Mouse (Mus musculus) lung, embryonic 16.5 days (tissue): ENCODE results near the gene Sbf1. TPM values are rescaled to one million over a fixed set of nuclear protein-coding genes. Genes with fewer than 3 reads are reported as not detected.

Experiments used
- ATAC-seq: fragments of 200-750 bp; cut with Nextera tagmentation; 2 replicates; pipeline ENCODE4 v1.8.0; 2017; ENCODE audit warnings: low read depth, mild to moderate bottlenecking, moderate library complexity
- H3K27ac ChIP-seq: fragments of 300-500 bp; sonication (generic); 2 replicates; pipeline ENCODE4 v1.5.1; 2014; ENCODE audit warnings: mild to moderate bottlenecking, control low read depth, low read length
- H3K27me3 ChIP-seq: fragments of 300-500 bp; sonication (generic); 2 replicates; pipeline ENCODE4 v1.6.1; 2014; ENCODE audit warnings: low read depth, low read length, mixed read lengths; ENCODE audit not compliant: control insufficient read depth, insufficient read depth
- H3K36me3 ChIP-seq: fragments of 300-500 bp; sonication (generic); 2 replicates; pipeline ENCODE4 v1.6.1; 2014; ENCODE audit warnings: low read length; ENCODE audit not compliant: control insufficient read depth, insufficient read depth
- H3K4me1 ChIP-seq: fragments of 300-500 bp; sonication (generic); replicated peaks from 2 replicates; pipeline ENCODE4 v1.6.1; 2014; ENCODE audit warnings: low read length, mixed read lengths; ENCODE audit not compliant: control insufficient read depth, insufficient read depth
- H3K4me2 ChIP-seq: fragments of 300-500 bp; sonication (generic); 2 replicates; pipeline ENCODE4 v1.6.1; 2014; ENCODE audit warnings: low read depth, low read length, control low read depth
- H3K4me3 ChIP-seq: fragments of 300-500 bp; sonication (generic); 2 replicates; pipeline ENCODE4 v1.5.1; 2014; ENCODE audit warnings: mild to moderate bottlenecking, low read length, control low read depth
- H3K9ac ChIP-seq: fragments of 300-500 bp; sonication (generic); 2 replicates; pipeline ENCODE4 v1.6.1; 2014; ENCODE audit warnings: low read length, control low read depth
- H3K9me3 ChIP-seq: fragments of 300-500 bp; sonication (generic); 2 replicates; pipeline ENCODE4 v1.6.1; 2016; ENCODE audit warnings: low read length; ENCODE audit not compliant: control insufficient read depth
- WGBS: fragments of 180-500 bp; shearing (Covaris S2); extraction: QIAGEN DNeasy Blood & Tissue Kit; methylation state at CpG from one replicate; pipeline ENCODE4 v1.1.7; 2014; 5-methylcytosine and 5-hydroxymethylcytosine counted together
- polyA plus RNA-seq: library from polyadenylated mRNA; unstranded; fragments of >200 nt; fragmentation: Nextera tagmentation; extraction: Ambion mirVana; gene quantifications from 2 replicates; pipeline ENCODE4 v1.2.1, GENCODE M21; 2015

Gene Sbf1
- polyA plus RNA-seq, 1 experiment from 2014 or later: 50.5 TPM

DNA sequence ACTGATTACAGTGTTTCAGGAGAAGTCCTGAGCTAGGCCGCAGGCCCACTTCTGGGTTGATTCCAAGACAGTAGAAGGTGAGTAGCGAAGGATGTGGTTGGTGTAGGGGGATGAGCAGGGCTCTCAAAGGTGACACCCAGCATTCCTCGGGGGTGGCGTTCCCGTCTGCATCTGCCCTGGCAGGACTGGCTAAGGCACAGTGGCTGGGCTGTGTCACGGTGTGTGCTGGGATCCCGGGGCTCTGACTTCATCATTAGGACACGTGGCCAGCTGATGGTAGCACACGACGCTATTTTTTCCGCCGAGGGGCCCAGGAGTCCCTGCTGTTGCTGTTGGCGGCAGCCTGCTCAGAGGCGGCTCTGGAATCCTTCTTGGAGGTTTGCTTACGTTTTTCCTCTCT, 36.2 kb upstream of the Sbf1 start:
- Histone ChIP-seq H3K4me1 (peaks cover 6% of the 10 kb centered on the region), H3K4me3 (no peak overlapping the region), H3K9ac (no peak overlapping the region), H3K9me3 (no peaks in the 10 kb centered on the region), H3K27ac (no peak overlapping the region), H3K36me3 (peaks cover 31% of the 10 kb centered on the region), H3K4me2 (no peak overlapping the region), H3K27me3 (no peaks in the 10 kb centered on the region)
- 83% methylated on average over 15 of the region's 15 CpGs for WGBS
- no peak for ATAC-seq

DNA sequence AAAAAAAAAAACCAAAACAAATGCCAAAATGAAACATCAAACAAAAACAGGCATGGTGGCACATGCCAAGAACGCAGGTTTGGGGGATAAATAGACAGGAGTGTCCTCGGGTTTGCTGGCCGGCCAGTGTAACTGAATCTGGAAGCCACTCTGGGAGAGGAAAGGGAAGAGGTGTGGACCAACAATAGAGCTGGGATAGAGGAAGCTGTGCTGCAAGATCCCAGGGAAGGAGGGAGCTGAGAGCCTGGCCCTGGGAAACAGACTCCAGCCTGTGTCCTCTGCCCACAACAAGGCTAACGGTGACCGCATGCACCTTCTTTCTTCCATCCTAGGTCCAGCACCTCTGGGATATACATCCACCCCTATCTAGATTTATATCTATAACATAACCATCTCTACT, 35.3 kb upstream of the Sbf1 start:
- no peak overlapping the region for H3K4me3 ChIP-seq
- H3K4me2 ChIP-seq: no peak overlapping the region
- H3K9me3 ChIP-seq: no peaks in the 10 kb centered on the region
- H3K4me1 ChIP-seq: peaks cover 6% of the 10 kb centered on the region
- H3K27ac ChIP-seq: no peak overlapping the region
- 70% methylated on average over 5 of the region's 5 CpGs for WGBS
- H3K9ac ChIP-seq: no peak overlapping the region
- H3K27me3 ChIP-seq: no peaks in the 10 kb centered on the region
- H3K36me3 ChIP-seq: peaks cover 31% of the 10 kb centered on the region
- no peak for ATAC-seq

DNA sequence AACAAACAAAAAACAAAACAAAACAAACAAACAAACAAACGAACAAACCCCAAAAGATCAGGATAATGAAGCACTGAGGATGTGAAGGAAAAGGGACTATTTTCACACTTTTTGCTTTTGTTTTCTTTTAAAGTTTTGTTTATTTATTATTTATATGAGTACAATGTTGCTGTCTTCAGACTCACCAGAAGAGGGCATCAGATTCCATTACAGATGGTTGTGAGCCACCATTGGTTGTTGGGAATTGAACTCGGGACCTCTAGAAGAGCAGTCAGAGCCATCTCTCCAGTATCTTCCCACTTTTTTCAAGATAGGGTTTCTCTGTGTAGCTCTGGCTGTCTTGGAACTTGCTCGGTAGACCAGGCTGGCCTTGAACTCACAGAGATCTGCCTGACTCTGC, 28.2 kb upstream of the Sbf1 start:
- Histone ChIP-seq H3K27ac (no peak overlapping the region), H3K27me3 (no peaks in the 10 kb centered on the region), H3K4me3 (no peak overlapping the region), H3K36me3 (no peaks in the 10 kb centered on the region), H3K4me2 (no peak overlapping the region), H3K4me1 (no peaks in the 10 kb centered on the region), H3K9ac (no peak overlapping the region), H3K9me3 (no peaks in the 10 kb centered on the region)
- WGBS: 74% methylated on average over 3 of the region's 3 CpGs
- ATAC-seq: no peak

DNA sequence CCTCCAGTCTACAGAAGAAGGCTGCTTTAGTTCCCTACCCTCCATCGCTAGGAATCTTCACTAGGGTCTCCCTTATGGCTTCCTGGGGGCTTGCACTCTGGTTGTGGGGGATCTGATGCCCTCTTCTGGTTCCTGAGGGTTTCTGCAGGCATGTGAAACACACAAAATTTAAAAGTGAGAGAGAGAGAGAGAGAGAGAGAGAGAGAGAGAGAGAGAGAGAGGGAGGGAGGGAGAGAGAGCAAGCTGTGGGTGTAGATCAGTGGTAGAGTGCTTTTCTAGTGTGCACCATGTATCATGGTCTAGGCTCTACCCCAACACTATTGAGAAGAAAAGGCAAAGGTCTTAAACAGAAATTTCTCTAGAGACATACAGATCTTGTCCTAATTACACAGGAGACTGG, 26.6 kb upstream of the Sbf1 start:
- Histone ChIP-seq H3K4me3 (no peak overlapping the region), H3K9me3 (no peaks in the 10 kb centered on the region), H3K27ac (no peak overlapping the region), H3K9ac (no peak overlapping the region), H3K4me1 (no peaks in the 10 kb centered on the region), H3K36me3 (no peaks in the 10 kb centered on the region), H3K27me3 (no peaks in the 10 kb centered on the region), H3K4me2 (no peak overlapping the region)
- WGBS: 45% methylated on average over 1 of the region's 1 CpGs
- no peak for ATAC-seq

DNA sequence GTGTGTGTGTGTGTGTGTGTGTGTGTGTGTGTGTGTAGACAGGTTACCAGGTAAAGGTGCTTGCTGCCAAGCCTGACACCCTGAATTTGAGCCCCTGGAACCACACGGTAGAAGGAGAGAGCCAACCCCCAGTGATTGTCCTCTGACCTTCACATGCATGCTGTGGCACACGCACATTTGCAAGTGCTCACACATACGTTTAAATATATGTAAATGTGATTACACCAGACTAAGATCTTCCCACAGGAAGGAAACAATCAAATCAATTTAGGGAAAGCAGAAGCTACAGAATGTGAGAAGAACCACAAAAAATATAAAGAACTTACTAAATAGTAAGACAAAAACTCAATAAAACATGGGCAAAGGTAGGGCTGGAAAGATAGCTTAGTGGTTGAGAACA, 25.0 kb upstream of the Sbf1 start:
- ATAC-seq: no peak
- Histone ChIP-seq H3K4me3 (no peak overlapping the region), H3K9ac (no peak overlapping the region), H3K36me3 (no peaks in the 10 kb centered on the region), H3K4me2 (no peak overlapping the region), H3K27me3 (no peaks in the 10 kb centered on the region), H3K4me1 (no peaks in the 10 kb centered on the region), H3K9me3 (no peaks in the 10 kb centered on the region), H3K27ac (no peak overlapping the region)
- WGBS: 72% methylated on average over 3 of the region's 3 CpGs

DNA sequence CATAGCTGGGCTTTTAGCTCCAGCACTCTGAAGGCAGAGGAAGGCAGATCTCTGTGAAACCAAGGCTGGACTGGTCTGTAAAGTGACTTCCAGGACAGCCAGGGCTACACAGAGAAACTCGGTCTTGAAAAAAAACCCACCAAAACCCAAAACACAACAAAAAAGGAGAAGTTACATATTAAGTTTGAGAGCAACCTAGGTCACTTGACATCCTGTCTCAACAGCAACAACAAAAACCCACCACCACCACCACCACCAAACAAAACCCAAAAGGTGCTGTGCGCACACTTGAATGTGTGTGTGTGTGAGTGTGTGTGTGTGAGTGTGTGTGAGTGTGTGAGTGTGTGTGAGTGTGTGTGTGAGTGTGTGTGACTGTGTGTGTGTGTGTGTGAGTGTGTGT, 24.6 kb upstream of the Sbf1 start:
- no peaks in the 10 kb centered on the region for H3K9me3 ChIP-seq
- H3K27me3 ChIP-seq: no peaks in the 10 kb centered on the region
- no peaks in the 10 kb centered on the region for H3K4me1 ChIP-seq
- ATAC-seq: no peak
- no peak overlapping the region for H3K4me2 ChIP-seq
- WGBS: 84% methylated on average over 2 of the region's 2 CpGs
- H3K27ac ChIP-seq: no peak overlapping the region
- no peak overlapping the region for H3K4me3 ChIP-seq
- H3K9ac ChIP-seq: no peak overlapping the region
- H3K36me3 ChIP-seq: no peaks in the 10 kb centered on the region

DNA sequence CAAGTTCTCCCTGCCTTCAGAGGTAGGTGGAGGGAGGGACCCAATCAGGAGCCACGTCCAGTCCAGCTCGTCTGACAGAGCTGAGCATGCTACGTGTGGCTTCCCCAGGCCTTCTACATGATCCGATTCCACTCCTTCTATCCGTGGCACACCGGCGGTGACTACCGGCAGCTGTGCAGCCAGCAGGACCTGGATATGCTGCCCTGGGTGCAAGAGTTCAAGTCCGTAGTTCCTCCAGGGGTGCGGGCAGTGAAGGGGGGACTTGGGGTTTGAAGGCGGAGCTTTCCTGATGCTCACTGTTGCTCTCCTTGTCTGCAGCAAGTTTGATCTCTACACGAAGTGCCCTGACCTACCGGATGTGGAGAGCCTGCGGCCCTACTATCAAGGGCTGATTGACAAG, 21.3 kb upstream of the Sbf1 start:
- 76% methylated on average over 14 of the region's 14 CpGs for WGBS
- Histone ChIP-seq H3K27ac (no peak overlapping the region), H3K36me3 (no peaks in the 10 kb centered on the region), H3K4me3 (no peak overlapping the region), H3K27me3 (no peaks in the 10 kb centered on the region), H3K4me2 (no peak overlapping the region), H3K9ac (no peak overlapping the region), H3K9me3 (no peaks in the 10 kb centered on the region), H3K4me1 (no peaks in the 10 kb centered on the region)
- no peak for ATAC-seq

DNA sequence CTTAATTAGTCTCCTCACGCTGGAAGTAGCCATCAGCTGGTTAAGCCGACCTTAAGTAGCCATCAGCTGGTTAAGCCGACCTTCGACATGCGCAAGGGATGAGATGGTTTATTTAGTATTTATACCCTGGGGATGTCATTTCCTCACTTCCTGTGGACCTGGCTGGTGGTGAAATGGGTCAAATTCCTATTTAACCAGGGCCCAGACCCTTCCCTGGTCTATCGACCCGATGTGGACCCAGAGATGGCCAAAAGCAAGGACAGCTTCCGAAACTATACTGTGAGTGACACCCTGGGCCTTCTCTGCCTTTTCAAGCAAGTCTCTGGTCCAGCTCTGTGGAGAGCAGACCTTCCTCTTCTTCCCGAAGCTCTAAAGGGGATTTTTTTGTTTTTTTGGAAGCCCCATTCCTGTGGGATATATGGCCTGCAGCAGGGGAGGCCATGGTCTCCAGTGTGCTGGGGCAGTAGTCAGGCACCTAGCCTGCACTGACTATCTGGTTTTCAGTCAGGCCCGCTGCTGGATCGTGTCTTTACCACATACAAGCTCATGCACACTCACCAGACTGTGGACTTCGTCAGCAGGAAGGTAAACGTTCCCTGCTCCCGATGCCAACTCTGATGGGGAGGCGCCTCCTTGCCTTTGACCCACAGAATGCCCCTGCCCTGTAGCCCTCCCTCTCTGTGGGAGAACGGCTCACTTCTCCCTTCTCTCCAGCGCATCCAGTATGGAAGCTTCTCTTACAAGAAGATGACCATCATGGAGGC, 19.8 kb upstream of the Sbf1 start:
- Histone ChIP-seq H3K9ac (no peak overlapping the region), H3K4me2 (no peak overlapping the region), H3K27me3 (no peaks in the 10 kb centered on the region), H3K4me1 (no peaks in the 10 kb centered on the region), H3K27ac (no peak overlapping the region), H3K4me3 (no peak overlapping the region), H3K36me3 (no peaks in the 10 kb centered on the region), H3K9me3 (no peaks in the 10 kb centered on the region)
- no peak for ATAC-seq
- WGBS: 77% methylated on average over 17 of the region's 17 CpGs

DNA sequence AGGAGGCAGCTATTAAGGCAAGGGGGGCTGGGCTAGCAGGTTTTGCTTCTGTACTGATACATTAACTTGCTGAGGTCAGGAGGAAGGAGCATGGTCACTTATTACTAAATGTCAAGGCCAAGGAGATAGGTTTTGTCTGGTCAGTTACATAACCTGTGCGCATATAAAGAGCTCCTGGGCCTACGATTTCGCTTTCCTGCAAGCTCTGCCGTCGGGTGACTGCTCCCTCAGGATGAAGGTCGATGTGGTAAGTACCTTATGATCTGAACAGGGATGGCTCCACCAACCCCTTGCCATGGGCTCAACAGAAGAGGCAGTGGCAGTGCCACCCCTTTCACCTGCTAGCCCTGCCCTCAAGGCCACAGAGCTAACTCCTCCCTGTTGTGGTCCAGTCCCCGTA, 19.2 kb upstream of the Sbf1 start, which contains the start of gene Miox:
TSS of gene Miox (plus strand) at position 128 of the 400 bp plus-strand sequence.
- ATAC-seq: no peak
- no peak within 1 kb of the TSS for H3K27ac ChIP-seq
- no peak within 1 kb of the TSS for H3K4me3 ChIP-seq
- H3K9me3 ChIP-seq: no peaks in the 10 kb centered on the region
- H3K4me1 ChIP-seq: no peaks in the 10 kb centered on the region
- H3K36me3 ChIP-seq: no peaks in the 10 kb centered on the region
- no peaks in the 10 kb centered on the region for H3K27me3 ChIP-seq
- H3K9ac ChIP-seq: no peak within 1 kb of the TSS
- H3K4me2 ChIP-seq: no peak within 1 kb of the TSS
- 86% methylated on average over 7 of the region's 7 CpGs for WGBS

DNA sequence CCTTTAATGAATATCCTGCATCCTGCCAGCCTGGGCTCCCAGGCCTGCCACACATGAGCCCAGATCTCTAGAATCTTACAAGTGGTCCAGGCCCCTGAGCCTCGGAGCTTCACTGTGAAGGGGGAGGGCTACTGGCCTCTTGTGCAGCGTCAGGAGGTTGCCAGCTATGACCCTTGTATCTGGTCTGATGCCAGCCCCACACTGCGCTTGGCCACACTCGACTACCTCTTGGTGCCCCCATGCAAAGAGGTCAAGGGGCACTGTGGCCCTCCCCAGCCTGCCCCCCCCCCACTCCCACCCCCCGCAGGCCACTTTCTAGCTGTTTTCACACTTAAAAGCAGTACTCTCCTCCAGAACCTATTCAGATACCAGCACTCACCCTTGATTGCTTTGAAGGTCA, 11.3 kb upstream of the Sbf1 start:
- H3K9ac ChIP-seq: no peak overlapping the region

More for the DNA sequence above, 11.3 kb upstream of the Sbf1 start:
- Histone ChIP-seq H3K9me3 (no peaks in the 10 kb centered on the region), H3K4me3 (no peak overlapping the region), H3K36me3 (no peaks in the 10 kb centered on the region), H3K27me3 (peaks cover 4% of the 10 kb centered on the region), H3K27ac (no peak overlapping the region), H3K4me1 (no peaks in the 10 kb centered on the region; the same call in 1 of the 2 replicates), H3K4me2 (no peak overlapping the region)
- no peak for ATAC-seq
- 46% methylated on average over 5 of the region's 5 CpGs for WGBS
